Mouse (Mus musculus): Measurements from ENCODE around the gene Cdc20. TPM values are rescaled to one million over a fixed set of nuclear protein-coding genes. Genes with fewer than 3 reads are reported as not detected.

The Cdc20 gene
- 87.8 and 113 TPM in 2 replicates for polyA plus RNA-seq (2015; fragmentation: Nextera tagmentation; extraction: Ambion mirVana)

DNA sequence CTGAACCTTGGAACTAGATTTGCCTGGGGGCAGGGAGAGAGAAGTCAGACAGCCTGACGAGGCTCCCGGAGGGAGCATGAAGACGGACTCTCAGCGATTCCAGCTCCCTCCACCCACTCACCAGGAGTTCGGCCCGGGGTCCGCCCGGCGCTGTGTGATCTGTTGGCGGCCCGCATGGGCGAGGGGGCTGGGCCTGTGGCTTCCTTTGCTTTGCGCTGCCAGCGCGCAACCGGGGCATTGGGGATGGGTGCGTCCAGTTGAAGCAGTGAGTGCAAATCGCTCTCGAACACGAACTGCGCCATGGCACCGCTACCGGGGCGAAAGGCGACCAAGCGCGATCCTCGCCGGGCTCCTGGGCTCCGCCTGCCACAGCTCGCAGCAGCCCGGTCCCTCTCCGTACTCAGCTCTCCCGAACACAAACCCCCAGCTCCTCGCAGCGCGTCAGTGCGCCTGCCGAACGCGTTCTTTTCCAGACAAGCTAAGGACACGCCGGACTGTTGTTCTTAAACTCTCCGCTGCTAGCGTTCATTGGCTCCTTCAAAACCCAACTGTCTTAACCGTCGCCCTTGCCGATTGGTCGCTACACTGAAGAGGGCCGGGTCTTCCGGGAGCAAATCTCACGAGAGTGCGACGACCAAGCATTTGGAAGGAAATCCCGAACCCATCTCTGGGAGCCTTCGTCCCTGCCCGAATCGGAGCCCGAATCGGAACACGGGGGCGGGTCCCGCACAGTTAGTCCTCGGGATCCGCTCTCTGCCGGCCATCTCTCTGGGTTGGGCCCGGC is at the start of gene Cdc20:
Cdc20 (minus strand) TSS at position 533 of the 784 bp plus-strand sequence.
- peak within 1 kb of the TSS; percentile 62 for H3K4me3 ChIP-seq (replicated peaks; ENCODE audit: low read length)
- H3K27me3 ChIP-seq (replicated peaks; ENCODE audit: control insufficient read depth, insufficient read depth, low read length) = no peaks in the 10 kb centered on the region
- WGBS = under 1% methylated on average over 67 of the region's 67 CpGs
- peak; percentile 99 for ATAC-seq
- H3K9me3 ChIP-seq (ENCODE audit: control insufficient read depth, low read length) = no peaks in the 10 kb centered on the region
- H3K4me1 ChIP-seq (replicated peaks; ENCODE audit: control insufficient read depth, insufficient read depth, low read length) = peaks cover 23% of the 10 kb centered on the region
- H3K27ac ChIP-seq (ENCODE audit: low read length) = peak within 1 kb of the TSS; percentile 93
- peak within 1 kb of the TSS; percentile 71 for H3K9ac ChIP-seq (replicated peaks; ENCODE audit: low read depth, low read length)
- 0 out of 2 replicates have a peak, but pooled peaks cover 1% of the 10 kb centered on the region for H3K36me3 ChIP-seq (ENCODE audit: control insufficient read depth, insufficient read depth)
- peak within 1 kb of the TSS; percentile 96 for H3K4me2 ChIP-seq (ENCODE audit: low read length)

DNA sequence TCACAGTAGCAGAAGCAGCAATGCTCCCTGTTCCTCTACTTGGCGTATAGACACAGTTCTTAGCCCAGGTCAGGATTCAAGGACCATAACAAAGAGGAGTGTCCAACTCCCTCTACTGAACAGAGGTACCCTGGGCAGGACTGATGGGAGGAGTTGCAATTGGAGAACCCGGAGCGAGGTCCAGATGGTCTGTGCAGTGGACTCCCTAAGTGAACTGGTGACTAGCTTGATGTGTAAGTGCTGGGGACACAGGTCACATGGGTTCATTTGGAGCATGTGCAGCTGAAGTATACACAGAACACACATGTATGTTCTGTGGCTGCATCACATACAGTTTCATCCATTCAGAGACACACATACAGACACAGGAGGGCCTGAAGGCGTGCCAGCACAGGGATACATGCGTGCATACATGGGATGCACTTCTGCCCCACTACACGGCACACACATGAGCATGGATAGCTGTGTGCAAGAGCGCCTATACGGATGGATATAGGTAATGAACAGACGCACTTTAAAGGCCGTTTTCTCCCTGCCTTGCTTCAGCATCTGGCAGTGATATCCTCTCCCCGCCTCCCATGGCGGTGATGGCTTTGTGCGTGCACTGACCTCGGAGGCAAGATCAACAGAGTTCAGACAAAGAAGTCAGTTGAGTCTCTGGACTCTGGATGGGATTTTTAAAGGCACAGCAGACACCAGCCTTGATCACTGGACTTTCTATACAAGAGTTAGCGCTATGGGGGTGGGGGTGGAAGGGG is 39.8 kb upstream of the Cdc20 start:
- Histone ChIP-seq H3K9ac (replicated peaks; ENCODE audit: low read depth, low read length) (no peak overlapping the region), H3K36me3 (ENCODE audit: control insufficient read depth, insufficient read depth) (no peaks in the 10 kb centered on the region), H3K4me2 (ENCODE audit: low read length) (no peak overlapping the region), H3K4me3 (replicated peaks; ENCODE audit: low read length) (no peak overlapping the region), H3K27me3 (replicated peaks; ENCODE audit: control insufficient read depth, insufficient read depth, low read length) (no peaks in the 10 kb centered on the region), H3K4me1 (replicated peaks; ENCODE audit: control insufficient read depth, insufficient read depth, low read length) (no peaks in the 10 kb centered on the region), H3K9me3 (ENCODE audit: control insufficient read depth, low read length) (no peaks in the 10 kb centered on the region), H3K27ac (ENCODE audit: low read length) (no peak overlapping the region)
- ATAC-seq = no peak
- WGBS = 52% methylated on average over 15 of the region's 15 CpGs

DNA sequence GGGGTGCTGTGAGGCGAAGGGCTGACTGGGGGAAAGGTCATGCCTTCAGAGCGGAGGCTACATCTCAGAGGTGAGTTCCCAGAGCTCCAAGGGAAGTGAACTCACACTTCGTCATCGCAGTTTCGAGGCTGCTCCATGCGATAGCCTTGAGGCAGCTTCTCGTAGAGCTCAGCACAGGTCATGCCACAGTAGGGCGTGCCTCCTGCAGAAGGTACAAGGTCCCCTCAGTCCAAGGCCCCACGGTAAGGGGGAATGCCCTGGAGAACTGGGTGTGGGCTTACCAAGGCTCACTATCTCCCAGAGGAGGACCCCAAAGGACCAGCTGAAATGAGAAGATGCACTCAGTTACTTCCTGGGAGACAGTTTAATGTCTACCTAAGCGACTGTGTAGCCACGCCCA is 35.5 kb upstream of the Cdc20 start:
- H3K4me1 ChIP-seq (replicated peaks; ENCODE audit: control insufficient read depth, insufficient read depth, low read length) = no peaks in the 10 kb centered on the region
- H3K27ac ChIP-seq (ENCODE audit: low read length) = no peak overlapping the region
- no peak overlapping the region for H3K4me3 ChIP-seq (replicated peaks; ENCODE audit: low read length)
- WGBS = 92% methylated on average over 11 of the region's 11 CpGs
- H3K36me3 ChIP-seq (ENCODE audit: control insufficient read depth, insufficient read depth) = no peaks in the 10 kb centered on the region
- ATAC-seq = no peak
- no peak overlapping the region for H3K4me2 ChIP-seq (ENCODE audit: low read length)
- no peak overlapping the region for H3K9ac ChIP-seq (replicated peaks; ENCODE audit: low read depth, low read length)
- H3K27me3 ChIP-seq (replicated peaks; ENCODE audit: control insufficient read depth, insufficient read depth, low read length) = no peaks in the 10 kb centered on the region
- no peaks in the 10 kb centered on the region for H3K9me3 ChIP-seq (ENCODE audit: control insufficient read depth, low read length)

DNA sequence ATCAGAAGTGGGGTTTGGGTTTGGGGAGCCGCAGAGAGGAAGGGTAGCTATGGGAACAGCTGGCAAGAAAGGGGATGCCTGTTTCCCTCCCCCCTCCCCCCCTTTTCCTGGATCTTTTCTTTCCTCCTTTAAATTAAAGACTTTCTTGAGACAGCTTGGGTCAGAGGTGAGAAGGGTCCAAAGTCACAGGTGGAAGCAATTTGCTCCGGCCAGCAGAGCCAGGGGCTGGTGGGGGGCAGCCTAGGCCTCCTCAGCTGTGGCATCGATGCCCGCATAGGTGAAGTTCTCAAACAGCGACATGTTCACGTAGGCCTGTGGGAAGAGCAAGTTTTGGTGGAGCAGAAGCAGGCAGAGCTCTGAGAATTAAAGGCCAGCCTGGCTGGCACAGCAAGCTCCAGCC is 34.1 kb upstream of the Cdc20 start:
- H3K4me3 ChIP-seq (replicated peaks; ENCODE audit: low read length) = no peak overlapping the region
- H3K9ac ChIP-seq (replicated peaks; ENCODE audit: low read depth, low read length) = no peak overlapping the region
- H3K9me3 ChIP-seq (ENCODE audit: control insufficient read depth, low read length) = no peaks in the 10 kb centered on the region
- no peaks in the 10 kb centered on the region for H3K27me3 ChIP-seq (replicated peaks; ENCODE audit: control insufficient read depth, insufficient read depth, low read length)
- no peak overlapping the region for H3K4me2 ChIP-seq (ENCODE audit: low read length)
- no peak overlapping the region for H3K27ac ChIP-seq (ENCODE audit: low read length)
- H3K4me1 ChIP-seq (replicated peaks; ENCODE audit: control insufficient read depth, insufficient read depth, low read length) = no peaks in the 10 kb centered on the region
- H3K36me3 ChIP-seq (ENCODE audit: control insufficient read depth, insufficient read depth) = no peaks in the 10 kb centered on the region
- 85% methylated on average over 6 of the region's 6 CpGs for WGBS
- ATAC-seq = no peak

DNA sequence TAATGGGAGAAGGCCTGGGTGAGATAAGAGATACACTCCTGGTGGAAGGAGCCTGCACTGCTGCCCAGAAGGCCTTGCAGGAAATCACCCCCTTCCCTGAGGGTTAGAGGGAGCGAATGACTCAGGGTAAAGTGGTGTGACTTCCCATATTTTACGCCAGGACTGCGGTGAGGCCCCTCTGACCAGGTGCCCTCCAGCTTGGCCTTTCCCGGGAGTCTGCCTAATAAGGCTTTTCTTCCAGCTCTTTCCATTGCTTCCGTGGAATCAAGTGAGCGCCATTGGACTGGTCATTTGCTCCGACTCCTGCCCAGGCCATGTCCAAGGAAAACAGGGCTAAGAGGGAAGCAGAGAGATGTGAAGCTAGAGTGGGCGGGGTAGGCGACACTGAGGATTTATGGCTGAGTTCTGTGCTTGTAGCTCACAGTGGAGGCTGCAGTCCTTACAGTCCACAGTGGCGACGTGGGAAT is 28.6 kb upstream of the Cdc20 start:
- no peak overlapping the region for H3K4me2 ChIP-seq (ENCODE audit: low read length)
- no peaks in the 10 kb centered on the region for H3K36me3 ChIP-seq (ENCODE audit: control insufficient read depth, insufficient read depth)
- H3K4me3 ChIP-seq (replicated peaks; ENCODE audit: low read length) = no peak overlapping the region
- no peak overlapping the region for H3K9ac ChIP-seq (replicated peaks; ENCODE audit: low read depth, low read length)
- no peak for ATAC-seq
- no peaks in the 10 kb centered on the region for H3K9me3 ChIP-seq (ENCODE audit: control insufficient read depth, low read length)
- 63% methylated on average over 11 of the region's 11 CpGs for WGBS
- H3K27me3 ChIP-seq (replicated peaks; ENCODE audit: control insufficient read depth, insufficient read depth, low read length) = no peaks in the 10 kb centered on the region
- H3K4me1 ChIP-seq (replicated peaks; ENCODE audit: control insufficient read depth, insufficient read depth, low read length) = no peaks in the 10 kb centered on the region
- H3K27ac ChIP-seq (ENCODE audit: low read length) = no peak overlapping the region

DNA sequence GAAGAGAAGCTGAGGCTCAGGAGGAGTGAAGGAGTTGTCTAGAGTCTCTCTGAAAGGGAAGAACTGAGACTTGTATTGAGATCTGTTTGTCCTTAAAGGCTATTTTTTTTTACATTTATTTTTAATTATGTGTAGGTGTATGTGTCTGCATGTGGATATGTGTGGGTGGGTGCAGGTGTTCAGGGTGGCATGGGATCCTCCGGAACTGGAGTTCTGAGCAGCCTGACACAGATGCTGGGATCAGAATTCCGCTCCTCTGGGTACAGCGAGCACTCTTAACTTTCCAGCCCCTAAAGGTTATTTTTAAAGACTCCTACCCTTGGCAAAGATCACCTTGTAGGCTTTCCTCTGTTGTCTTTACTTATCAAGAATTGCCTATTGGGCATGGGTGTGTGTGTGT is 27.8 kb upstream of the Cdc20 start:
- no peaks in the 10 kb centered on the region for H3K36me3 ChIP-seq (ENCODE audit: control insufficient read depth, insufficient read depth)
- no peaks in the 10 kb centered on the region for H3K9me3 ChIP-seq (ENCODE audit: control insufficient read depth, low read length)
- no peak overlapping the region for H3K27ac ChIP-seq (ENCODE audit: low read length)
- H3K4me1 ChIP-seq (replicated peaks; ENCODE audit: control insufficient read depth, insufficient read depth, low read length) = no peaks in the 10 kb centered on the region
- no peak overlapping the region for H3K9ac ChIP-seq (replicated peaks; ENCODE audit: low read depth, low read length)
- ATAC-seq = no peak
- H3K4me2 ChIP-seq (ENCODE audit: low read length) = no peak overlapping the region
- H3K27me3 ChIP-seq (replicated peaks; ENCODE audit: control insufficient read depth, insufficient read depth, low read length) = no peaks in the 10 kb centered on the region
- WGBS = 89% methylated on average over 3 of the region's 3 CpGs
- no peak overlapping the region for H3K4me3 ChIP-seq (replicated peaks; ENCODE audit: low read length)

DNA sequence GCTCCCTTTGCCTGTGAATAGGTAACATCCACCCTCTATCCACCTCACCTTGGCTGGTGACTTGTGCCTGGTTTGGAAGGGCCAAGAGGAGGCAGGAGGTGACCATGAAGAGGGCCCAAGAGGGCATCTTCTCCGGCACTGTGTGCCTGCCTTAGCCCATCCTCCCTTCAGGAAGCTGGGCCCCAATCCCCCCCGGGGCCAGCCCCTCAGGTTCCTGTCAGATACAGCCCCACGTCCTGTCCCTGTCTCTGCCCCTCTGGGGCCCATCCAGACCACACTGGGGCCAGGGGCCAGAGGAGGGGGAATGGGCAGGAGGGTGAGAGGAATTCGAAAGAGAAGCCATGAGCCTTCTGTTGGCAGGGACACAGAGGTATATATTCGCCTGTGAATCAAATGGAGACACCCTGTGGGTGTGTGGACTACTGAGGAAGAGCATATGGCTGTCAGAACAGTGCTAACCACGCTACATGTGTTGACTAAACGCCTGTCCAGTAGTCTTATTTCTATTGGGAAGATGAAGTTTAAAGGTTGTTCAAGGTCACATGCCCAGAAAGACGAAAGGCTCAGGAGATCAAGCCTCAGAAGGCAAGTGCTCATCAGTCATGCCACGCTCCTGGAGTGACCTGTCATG is 20.3 kb upstream of the Cdc20 start, which contains the start of gene Mpl:
Mpl (minus strand) TSS at position 169 of the 631 bp plus-strand sequence.
- WGBS = 83% methylated on average over 9 of the region's 9 CpGs
- H3K4me1 ChIP-seq (replicated peaks; ENCODE audit: control insufficient read depth, insufficient read depth, low read length) = no peaks in the 10 kb centered on the region
- H3K4me3 ChIP-seq (replicated peaks; ENCODE audit: low read length) = no peak within 1 kb of the TSS
- H3K27me3 ChIP-seq (replicated peaks; ENCODE audit: control insufficient read depth, insufficient read depth, low read length) = no peaks in the 10 kb centered on the region
- H3K9ac ChIP-seq (replicated peaks; ENCODE audit: low read depth, low read length) = no peak within 1 kb of the TSS
- H3K36me3 ChIP-seq (ENCODE audit: control insufficient read depth, insufficient read depth) = no peaks in the 10 kb centered on the region
- no peaks in the 10 kb centered on the region for H3K9me3 ChIP-seq (ENCODE audit: control insufficient read depth, low read length)
- no peak within 1 kb of the TSS for H3K27ac ChIP-seq (ENCODE audit: low read length)
- no peak for ATAC-seq
- H3K4me2 ChIP-seq (ENCODE audit: low read length) = no peak within 1 kb of the TSS

DNA sequence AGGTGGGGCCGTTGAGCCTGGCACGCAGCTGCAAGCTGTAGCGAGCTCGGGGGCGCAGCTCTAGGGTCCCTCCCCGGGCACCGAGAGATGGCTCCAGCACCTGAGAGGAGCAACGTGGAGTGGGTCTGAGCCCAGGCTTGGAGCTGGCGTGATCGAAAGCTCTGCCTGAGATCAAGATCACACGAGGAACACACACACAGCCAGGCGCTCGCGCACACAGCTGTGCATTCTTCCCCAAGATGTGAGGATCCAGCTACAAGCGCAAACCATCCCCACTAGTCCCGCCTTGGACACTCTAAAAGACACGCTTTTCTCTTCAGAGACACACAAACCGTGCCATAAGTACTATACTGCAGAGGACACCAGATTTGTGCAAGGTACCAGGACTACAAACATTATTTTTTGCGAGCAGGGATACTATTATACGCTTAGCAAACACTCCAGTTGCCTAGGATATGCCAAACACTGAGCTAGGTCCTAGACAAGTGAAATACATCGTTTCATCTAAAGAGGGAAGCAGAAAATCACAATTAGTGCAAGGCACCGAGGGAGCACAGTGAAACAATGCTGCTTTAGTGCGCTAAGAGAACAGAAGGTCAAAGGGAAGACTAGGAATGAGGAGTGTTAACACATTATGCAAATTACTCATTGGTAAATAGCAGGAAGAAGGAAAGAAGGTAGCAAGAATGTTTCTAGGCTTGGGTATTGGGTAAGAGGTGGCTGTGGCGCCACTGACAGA is 9.4 kb upstream of the Cdc20 start:
- 18% methylated on average over 24 of the region's 24 CpGs for WGBS
- peak overlapping the region; percentile 62 for H3K9ac ChIP-seq (replicated peaks; ENCODE audit: low read depth, low read length)
- H3K27me3 ChIP-seq (replicated peaks; ENCODE audit: control insufficient read depth, insufficient read depth, low read length) = no peaks in the 10 kb centered on the region
- H3K9me3 ChIP-seq (ENCODE audit: control insufficient read depth, low read length) = no peaks in the 10 kb centered on the region
- ATAC-seq = peak; percentile 47
- H3K4me2 ChIP-seq (ENCODE audit: low read length) = peak overlapping the region; percentile 80
- peaks cover 14% of the 10 kb centered on the region for H3K4me1 ChIP-seq (replicated peaks; ENCODE audit: control insufficient read depth, insufficient read depth, low read length)
- H3K36me3 ChIP-seq (ENCODE audit: control insufficient read depth, insufficient read depth) = no peaks in the 10 kb centered on the region
- no peak overlapping the region; the same call in 1 of the 2 replicates for H3K27ac ChIP-seq (ENCODE audit: low read length)
- peak overlapping the region; percentile 41 for H3K4me3 ChIP-seq (replicated peaks; ENCODE audit: low read length)

Measured in forebrain, embryonic 16.5 days (tissue).